Mouse (Mus musculus) frontal cortex, postnatal 36 days (tissue): Measurements from ENCODE around the gene Olfml2b.

ENCODE experiments used
- DNase-seq, 2 experiments: peaks; one replicate each; pipeline ENCODE4 v3.0.0; 2022; ENCODE audit warnings: low spot score in 2 of 2

Olfml2b gene

DNA sequence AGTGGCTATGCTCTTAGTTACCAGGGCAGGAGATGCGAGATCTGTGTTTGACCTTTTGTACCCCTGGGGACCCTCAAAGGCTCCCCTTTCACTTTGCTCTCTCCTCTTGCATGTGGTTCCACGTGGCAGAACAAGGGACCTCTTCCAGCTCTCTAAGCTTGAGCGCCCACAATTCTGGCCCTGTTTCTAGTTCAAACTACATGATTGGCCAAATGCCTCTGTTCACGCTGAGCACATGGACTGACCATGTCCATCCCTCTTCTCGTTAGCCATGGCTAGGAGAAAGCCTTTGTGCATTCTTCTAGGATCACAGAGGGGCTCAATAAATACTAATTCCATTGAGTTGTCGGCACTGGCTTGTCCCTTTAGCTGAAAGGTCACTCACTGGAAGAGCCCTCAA lies 51.0 kb downstream of the Olfml2b start:
- no peak for DNase-seq

DNA sequence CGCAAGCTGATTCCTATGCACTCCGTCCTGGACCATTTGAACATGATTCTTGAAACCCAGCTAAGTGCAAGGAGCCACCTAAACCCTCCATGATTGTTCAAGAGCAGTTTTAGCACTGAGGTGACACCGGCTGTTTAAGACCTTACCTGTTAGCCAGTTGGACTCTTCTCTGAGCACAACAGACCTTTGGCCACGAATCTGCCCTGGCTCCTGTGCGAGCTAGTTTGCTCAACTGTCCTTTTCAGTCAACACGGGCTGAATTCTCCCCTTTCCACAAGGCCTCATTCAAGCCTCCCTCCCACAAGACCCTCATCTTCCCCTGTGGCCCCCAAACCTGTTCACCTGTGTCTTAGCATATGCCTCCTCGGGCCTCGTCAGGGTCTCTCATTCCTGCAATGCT lies 52.7 kb downstream of the Olfml2b start:
- DNase-seq, result no peak

DNA sequence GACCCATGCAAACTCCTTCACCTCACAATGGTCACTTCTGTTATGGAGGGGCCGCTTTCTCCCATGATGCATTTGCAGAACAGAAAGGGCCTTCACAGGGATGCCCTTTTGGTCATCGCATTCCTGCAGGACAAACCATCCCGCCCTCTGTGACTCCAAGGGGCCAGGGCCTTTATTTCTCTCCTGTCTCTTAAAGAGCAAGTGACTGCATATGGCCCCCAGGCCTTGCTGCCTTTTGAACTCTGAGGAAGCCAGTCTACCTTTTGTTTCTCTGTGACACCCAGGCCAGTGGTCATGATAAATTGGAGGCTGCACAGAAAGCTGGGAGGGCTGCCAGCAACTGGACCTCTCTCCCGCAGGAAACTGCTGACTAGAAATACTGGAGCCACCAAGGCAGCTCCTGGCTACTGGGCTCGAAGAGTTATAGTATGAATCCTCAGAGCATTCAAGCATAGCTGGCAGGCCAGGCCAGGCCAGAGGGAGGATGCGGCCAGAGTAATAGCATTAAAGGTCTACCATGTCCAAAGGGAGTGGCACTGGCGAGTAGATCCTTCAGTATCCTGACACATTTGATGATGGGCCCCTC lies 53.5 kb downstream of the Olfml2b start:
- DNase-seq, result no peak

DNA sequence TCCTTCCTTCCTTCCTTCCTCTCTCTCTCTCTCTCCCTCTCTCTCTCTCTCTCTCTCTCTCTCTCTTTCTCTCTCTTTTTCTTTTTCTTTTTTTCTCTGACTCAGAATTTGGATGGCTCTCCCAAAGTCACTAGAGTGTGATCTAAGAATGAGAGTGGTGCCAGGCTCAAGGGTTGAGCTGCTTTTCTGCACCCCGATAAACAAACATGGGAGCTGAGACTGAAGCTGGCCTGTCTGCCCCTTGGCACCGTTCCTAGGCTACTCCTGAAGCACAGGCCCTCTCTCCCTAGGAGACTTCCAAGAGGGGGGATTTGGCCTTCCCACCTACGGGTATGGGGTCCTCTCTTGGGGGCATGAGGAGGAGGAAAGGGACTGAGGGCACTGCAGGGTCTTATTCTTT lies 54.4 kb downstream of the Olfml2b start:
- DNase-seq, result no peak

DNA sequence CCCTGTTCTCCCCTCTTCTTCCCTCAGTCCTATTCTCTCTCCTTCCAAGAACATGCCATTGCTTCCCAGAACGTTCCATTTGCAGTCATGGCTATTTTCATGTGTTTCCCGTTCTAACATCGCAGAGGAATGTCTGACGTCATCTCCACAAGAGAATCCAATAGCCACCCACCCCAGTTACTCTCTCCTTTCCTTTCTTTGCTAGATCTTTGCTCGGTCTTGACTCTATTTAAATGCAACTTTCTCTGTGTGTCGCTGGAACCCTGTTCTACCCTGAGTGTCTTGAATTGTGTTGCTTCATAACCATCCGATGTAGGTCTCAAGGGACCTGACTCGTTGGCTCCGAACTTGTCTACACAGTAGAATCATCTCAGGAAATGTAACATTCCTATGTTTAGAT lies 55.2 kb downstream of the Olfml2b start:
- no peak for DNase-seq

DNA sequence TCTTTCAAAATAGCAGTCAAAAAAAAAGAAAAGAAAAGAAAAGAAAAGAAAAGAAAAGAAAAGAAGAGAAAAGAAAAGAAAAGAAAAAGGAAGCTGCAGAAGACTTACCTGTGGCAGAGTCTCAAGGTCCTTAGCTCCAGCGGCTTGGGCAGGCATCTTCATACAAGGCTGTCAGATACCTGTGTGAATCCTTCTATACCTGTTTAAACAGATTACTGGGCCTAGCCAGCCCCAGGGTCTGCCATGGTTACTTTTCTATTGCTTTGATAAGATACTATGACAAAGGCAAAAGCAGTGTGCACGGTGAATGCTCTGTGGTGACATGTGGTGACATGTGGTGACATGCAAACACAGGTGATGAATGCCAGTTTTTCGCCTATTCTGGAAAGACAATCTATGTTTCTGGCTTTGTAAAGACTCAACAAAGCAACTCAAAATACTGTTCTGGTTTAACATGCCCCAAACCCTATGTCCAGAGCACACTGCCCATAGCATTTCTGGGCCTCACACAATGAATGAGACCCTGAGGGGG lies 56.2 kb downstream of the Olfml2b start:
- DNase-seq, result no peak

DNA sequence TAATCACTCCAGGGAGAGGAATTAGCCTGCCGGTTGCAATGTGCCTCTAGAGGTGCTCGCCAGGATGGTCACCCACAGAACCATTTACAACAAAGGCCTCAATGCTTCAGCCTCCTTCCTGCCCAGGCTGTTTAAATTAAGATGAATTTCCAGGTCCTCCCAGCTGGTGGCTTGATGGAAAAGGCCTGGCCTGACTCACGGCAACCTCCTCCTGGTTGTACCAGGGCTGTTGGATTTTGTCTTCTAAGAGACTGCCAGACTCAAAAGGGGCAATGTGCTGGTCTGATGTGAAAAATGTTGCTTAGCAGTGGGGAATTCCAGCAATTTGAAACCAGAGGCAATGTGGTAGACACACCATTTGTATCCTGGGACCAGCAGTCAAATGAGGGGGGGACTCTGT lies 56.8 kb downstream of the Olfml2b start:
- DNase-seq, result no peak

DNA sequence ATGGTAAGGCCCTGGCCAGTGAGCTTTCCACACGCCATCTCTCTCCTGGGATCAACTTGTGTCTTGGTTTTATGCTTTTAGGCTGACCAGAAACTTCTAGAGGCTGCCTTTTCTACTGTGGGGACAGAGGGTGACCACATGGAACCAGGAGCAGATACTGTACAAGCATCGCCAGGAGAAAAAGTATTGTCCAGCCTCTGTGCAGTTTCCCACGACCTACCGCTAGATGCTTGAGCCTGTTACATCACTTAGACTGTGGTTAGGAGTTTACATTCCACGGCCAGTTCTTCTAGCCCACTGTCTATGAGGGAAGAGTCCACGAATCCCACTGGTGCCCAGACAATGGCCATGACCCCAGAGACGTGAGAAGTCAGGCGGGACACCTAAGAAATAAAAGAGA lies 57.2 kb downstream of the Olfml2b start:
- no peak for DNase-seq

DNA sequence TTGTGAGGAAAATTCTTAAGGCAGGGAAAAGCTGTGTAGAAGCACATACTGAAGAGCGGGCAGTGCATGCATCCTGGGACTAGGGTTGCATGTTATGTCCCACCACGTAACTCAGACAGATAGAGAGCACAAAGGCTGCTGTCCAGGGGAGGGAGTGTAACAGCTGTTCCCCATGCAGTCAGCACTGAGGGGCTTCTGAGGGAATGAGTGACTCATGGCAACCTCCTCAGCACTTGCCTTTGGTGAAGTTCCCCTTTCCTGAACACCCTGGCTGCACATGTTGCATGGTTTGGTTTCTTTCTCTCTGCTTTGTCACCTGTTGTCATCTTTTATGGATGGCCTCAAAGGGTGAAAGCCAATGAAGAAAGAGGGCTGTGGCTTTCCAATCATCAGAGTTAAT lies 57.9 kb downstream of the Olfml2b start:
- DNase-seq, result no peak

DNA sequence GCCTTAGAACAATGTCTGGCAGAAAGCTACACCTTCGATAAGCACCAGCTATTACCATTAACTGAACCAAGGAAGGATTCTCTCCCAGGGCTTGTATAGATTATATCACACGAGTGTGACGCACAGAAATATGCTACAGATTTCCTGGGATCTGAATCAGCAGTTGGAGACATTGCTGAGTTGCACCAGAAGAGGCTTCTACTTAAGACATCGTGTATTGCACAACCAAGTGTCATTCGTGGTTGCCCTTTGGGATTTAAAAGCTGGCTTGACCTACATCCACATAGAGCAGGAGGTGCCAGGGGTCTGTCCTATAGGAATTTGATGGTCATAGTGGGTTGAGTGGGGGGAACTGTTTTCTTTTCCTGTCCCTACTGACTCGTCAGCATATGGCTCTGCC lies 58.6 kb downstream of the Olfml2b start:
- DNase-seq, result no peak

DNA sequence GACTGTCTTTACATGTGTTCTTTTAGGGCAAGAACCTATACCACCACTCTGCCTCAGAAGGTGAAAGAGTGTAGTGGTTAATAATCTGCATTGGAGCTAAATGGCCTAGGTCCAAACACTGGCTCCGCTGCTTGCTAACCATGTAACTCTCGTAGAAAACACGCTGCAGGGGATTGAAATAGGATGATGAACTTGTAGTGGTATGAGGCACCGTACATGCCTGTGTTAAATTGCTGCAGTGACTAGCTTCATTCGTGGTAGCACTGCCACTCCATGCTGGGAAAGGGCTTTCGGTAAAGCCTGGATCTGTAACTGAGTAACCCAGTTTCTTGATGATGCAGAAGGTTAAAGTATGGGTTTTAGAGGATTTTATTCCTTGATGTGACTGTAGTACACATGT lies 59.8 kb downstream of the Olfml2b start:
- DNase-seq, result no peak

DNA sequence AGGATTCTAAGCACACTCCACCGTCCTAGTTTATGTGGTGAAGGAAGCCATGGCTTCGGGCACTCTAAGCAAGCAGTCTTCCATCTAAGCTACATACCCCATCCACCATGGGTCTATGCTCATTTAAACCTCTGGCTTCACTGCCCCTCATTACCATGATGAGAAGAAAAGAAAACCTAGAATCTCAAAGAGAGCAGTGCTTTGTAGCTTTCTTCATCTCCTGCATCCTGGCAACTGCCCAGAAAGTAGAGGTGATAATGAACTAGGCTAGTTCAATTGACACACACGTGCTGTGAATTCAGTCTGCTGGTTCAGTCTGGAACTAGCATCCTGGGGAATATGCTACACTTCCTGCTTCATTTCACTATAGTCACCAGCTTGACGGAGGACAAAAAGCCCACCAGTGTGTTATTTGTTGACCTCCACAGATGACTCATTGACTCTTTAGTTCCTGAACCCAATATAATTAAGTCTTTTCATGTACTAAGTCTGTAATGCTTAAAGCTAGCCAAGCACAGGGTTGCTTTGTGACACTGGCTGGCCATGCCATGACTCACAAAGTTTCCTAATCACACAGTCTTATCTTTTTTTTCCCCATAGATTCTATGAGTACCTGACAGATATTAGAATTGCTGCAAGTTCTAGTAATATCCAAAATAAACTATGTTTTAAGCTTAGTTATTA lies 60.7 kb downstream of the Olfml2b start:
- no peak for DNase-seq

DNA sequence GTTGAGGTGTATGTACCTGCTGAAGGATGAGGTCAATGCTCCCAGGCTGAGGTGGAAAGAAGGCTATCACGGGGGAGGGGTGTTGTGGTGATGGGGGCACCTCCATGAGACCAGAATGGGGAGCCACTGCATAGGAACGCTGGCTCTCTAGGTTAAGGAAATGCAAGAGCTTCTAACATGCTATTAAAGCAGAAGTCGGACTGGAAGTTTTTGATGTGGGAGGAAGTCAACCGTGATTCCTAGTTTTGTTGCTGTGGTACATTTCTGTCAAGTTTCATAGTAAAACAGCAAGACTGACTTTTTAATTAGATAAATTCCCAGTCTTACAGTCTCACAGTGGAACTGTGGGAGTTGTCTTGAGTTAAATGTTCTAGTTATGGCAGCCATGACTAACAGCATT lies 61.7 kb downstream of the Olfml2b start:
- no peak for DNase-seq

DNA sequence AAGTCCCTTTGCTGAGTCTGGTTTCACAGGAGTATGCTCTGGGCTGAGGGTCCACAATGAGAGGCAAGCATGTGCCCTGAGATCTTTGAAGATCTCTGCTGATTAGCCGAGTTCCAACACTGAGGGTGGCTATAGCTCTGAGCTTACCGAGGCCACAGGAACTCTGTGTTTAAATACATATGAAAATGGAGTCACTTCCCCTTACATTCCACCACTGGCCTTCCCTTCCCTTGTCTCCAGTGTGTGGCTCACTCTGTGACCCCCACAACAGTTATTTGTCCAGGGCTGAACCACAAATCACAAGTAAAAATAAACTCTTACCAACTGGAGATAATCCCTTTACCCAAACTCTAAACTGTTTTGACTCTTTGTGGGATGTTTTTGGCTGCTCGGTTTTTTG lies 64.7 kb downstream of the Olfml2b start:
- DNase-seq, result no peak

DNA sequence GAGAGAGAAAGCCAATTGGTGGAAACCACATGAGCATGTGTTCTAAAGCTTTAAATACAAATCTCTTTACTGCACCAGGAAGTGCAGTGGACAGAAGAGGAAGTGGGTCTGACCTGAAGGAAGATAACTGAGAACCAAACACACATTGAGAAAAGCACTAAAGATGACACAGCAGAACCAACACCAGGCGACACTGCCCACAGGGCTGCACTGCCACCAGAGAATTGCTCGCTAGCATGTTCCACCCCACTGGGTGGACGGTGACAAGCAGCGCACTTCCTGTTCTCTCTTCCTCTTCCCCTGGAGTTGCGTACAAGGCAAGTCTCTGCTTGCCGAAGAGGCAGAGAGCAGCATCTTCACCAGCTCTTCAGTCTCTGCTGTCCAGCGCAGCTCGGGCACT lies 65.1 kb downstream of the Olfml2b start:
- DNase-seq, result no peak

DNA sequence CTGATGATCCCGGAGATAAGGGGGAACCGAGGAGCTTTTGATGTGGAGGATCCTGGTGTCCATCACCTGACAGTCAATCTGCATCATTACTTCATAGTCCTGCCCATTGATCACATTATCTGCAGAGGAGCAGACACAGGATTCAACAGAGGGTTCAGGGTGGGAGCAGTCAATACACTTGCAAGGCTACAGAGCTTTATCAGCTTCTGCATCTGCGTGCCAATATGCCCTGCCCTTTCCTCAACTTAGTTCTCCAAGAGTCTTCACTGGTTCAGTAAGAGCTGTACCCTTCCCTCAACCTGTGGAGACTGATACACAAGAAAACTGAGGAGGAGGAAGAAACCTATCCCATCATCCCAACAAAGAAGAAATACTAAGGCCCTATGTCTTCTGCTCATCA lies 65.6 kb downstream of the Olfml2b start:
- DNase-seq, result no peak

DNA sequence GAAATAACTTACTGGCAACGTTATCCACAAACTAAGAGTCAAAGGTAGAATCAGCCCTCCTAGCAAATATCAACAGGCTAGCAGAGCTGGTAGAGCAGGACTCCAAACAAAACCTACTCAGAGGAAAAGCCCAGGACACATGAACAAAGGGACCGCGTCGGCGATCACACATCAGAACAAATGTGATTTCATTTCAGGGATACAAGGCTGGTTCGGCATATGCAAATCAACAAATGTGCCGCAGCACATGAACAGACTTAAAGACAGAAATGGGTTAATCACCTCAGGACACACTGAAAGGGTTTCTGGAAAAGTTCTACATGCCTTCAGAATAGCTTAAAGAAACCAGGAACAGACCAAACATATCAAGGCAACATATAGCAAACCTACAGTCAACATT lies 67.4 kb downstream of the Olfml2b start:
- DNase-seq, result no peak

DNA sequence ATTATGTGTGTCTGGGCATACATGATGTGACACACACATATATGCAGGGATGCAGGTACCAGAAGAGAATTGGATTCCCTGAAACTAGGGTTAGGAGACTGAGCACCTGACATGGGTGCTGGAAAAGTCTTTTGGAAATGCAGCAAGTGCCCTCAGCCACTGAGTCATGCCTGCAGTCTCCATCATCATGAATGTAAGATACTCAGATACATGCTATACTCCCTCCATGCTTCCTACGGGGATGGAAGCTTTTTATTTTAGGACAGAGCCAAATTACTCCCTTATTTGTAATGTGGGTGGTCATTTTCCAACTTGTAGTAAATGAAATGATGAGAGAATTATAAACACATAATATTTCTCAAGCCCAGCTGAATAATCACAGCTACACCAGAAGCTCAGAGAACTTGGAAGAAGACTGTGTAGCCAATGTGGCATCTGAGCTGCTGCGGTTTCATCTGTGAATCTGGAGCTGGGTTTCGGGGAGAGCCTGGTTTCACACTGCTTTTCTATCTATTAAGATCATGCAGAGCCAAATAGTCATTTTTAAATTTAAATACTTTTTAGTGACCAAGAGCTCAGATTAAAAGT lies 73.0 kb downstream of the Olfml2b start:
- no peak for DNase-seq

DNA sequence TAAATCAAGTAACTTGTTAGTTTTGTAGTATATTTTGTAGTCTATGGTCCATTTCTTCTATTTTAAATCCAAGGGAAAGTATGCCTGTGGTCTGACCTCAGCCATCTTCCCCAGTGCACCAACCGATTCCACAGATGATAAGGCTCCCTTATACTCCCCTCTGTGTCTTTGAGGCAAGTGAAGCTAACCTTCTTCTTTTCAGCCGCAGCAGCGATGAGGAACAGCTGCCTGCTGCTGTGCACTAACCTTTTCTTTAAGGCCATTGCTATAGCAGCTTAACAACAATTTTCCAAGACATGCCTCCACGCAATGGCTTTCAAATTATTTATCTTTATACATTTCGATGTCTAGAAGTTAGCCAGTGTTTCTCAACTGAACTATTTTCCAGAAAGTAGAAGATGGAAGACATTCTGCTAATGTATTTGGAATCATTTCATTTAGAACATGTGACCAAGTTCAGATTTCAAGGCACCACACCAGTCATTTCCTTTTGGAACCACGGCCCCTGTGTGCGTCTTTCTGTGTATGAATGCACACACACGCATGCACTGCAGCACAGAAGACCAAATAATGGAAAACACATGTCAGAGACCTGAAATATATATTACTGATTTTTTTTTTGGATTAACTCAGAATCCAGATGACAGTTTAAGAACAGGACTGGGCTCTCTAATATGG lies 73.9 kb downstream of the Olfml2b start:
- no peak for DNase-seq

DNA sequence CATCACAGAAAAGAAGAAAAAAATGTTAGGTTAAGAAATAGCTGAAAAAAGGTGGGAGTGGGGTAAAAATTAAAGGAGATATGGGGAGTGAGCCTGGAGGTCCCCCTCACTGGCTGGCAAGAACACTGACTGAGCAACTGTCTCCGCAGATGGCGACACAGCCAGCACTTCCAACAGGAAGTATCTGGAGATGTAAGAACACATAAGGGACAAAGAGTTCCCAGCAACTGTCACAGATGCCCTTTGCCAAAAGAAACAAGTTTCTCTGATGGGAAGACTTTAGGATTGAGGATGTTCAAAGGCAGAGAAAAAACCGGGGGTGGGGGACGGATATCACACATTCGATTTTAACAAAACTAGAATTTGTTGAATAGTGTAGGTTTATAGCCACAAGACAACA lies 77.2 kb downstream of the Olfml2b start:
- no peak for DNase-seq

DNA sequence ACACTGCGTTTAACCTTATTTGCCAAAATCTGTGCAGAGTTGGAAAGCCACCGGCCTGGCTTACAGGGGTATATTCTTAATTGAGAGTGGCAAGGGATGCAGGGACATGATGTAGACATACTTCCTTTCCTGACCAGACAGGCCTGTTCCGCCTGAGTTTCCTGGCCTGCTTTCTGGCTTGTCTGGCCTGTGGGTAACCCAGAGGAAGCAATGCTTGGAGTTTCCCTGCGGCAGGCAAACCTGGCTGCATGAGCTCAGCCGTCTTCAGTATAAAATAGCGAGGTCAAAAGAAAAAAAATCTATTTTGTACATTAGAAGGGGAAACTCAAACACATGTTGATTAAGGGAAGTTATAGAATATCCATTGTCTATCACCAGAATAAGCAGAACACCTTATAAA lies 84.2 kb downstream of the Olfml2b start:
- no peak for DNase-seq

DNA sequence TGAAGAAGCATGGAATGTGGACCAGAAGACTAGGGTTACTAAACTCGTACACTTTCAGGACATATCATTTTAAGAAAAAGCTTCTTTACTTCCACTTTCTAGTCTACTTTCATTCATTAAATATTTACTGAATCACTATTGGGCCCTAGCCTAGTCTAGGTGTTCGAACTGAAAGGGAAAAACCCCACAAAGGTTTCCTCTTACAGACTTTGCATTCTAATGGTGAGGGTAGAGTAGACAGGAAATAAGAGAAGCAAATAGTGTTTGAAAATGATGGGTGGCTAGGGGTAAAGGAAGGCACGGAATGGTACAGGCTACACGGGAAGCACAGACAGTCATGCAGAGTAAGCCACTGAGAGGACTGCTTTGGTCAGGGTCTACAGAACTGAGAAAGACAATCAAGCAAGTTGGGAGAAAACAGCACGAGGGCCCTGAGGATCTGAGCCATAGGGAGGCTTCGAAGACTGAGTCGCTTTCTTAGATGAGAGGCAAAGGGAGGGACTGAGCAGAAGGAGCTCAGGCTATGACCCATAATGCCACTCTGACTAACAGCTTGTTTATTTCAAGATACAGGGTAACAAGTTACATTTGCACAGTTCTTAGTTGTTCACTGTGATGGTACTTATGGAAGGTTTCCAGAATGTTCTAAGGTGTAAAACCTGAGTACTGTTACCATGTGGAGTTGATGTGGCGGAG lies 85.1 kb downstream of the Olfml2b start:
- DNase-seq, result no peak
